Mouse (Mus musculus) adrenal gland, adult 8-10 months (tissue): ENCODE results near the gene Stub1. TPM values are rescaled to one million over a fixed set of nuclear protein-coding genes. Genes with fewer than 3 reads are reported as not detected.
A peak's percentile ranks its signal among the peaks of the same experiment; 100 is the strongest.

ENCODE experiments used
- DNase-seq: peaks from one replicate; pipeline ENCODE4 v3.0.0; 2022
- total RNA-seq, 4 experiments: library from RNA; stranded (reverse); gene quantifications; 2 replicates each; pipeline ENCODE4 v1.2.4; 2022

Stub1 gene
- total RNA-seq, 4 experiments from 2014 or later: 184 to 246 (median 214) TPM

DNA sequence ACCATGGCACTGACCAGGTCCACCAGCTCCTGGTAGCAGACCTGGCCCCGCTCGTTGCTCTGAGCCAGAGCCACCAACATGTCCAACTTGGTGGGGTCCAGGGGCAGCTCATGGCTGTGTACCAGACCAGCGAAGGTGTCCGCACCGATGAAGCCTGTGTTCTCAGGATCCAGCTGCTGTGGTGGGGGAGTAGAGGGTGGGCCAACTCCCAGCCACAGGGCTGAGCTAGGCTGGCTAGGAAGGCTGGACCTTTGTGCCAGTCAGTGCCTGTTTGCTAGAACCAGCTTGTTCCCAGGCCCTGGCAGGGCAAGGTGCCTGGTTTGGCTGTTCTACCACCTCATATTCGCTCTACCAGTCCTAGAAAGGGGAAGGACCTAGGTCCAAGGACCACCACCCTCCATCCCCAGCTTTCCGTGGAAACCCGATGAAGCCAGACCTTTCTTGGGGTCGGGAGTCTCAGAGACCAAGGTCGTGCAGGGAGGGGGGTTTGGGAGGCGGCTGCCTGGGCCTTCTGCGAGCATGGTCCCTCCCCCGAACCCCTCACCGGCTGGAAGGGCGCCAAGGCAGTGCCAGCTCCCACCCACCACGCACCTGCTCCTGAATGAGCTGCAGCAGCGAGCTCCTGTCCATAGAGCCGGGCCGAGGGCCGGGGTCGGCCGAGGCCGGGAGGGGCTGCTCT, 3.3 kb upstream of the Stub1 start:
- peak; percentile 59 for DNase-seq

DNA sequence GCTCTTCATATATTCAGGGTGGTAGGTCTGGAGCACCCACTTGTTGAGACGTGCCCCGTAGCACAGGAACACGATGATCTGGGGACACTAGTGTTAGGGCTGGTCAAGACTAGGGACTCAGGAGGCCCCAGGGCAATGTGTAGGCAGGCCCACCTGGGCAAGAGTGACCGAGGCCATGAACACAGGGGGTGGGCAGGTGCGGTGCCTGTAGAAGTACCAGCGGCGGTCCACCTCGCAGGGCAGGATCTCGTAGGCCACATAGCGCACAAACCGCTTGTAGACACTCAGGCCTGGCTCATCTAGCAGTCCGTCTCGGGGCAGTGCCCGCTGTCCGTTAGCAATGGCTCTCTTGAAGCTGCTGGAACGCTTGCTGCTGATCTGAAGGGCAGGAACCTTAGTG, 2.6 kb upstream of the Stub1 start:
- no peak for DNase-seq

DNA sequence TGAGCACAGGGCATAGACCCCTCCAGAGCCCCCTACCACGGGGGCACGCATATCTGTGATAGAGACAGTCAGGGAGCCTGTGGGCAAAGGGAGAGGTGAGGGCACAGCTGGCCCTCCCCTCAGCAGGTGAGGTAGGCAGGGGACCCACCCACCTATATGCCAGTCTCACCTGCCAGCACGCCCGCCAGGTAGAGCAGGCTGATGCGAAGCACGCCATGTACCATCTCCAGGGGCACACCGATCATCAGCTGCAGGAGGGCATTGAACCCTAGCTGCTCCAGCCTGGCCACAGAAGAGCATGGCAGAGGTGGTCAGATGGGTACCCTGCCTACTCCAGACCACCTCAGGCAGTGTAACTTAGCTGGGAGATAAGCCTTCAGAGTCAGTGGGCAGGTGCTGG, 2.1 kb upstream of the Stub1 start:
- DNase-seq: no peak

DNA sequence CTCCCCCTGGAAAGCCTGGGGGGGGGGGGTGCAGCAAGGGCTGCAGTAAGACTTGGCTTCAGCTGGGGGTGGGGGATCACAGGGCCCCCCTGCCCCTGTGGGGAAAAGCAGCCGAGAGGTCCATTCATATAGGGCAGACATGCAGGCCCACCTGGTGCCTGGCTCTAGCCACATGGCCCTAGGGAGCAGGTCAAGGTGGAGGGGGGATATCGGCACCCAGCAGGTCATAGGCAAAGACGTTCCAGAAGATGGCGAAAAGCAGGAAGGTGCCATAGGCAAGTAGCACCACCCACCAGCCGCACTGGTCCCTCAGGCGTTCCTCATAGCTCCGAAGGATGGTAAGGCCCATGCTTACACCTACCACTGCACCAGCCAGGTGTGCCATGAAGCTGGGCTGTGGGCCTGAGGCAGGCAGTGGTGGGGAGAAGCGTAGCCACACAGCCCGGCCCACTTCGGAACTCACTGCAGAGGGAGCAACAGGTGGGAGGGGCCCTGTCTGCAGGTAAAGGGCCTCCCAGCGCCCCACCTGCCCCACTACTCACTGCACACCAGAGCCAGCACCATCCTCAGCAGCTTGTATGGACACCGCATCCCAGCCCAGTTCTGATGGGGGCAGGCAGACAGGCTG, 1.5 kb upstream of the Stub1 start:
- no peak for DNase-seq

DNA sequence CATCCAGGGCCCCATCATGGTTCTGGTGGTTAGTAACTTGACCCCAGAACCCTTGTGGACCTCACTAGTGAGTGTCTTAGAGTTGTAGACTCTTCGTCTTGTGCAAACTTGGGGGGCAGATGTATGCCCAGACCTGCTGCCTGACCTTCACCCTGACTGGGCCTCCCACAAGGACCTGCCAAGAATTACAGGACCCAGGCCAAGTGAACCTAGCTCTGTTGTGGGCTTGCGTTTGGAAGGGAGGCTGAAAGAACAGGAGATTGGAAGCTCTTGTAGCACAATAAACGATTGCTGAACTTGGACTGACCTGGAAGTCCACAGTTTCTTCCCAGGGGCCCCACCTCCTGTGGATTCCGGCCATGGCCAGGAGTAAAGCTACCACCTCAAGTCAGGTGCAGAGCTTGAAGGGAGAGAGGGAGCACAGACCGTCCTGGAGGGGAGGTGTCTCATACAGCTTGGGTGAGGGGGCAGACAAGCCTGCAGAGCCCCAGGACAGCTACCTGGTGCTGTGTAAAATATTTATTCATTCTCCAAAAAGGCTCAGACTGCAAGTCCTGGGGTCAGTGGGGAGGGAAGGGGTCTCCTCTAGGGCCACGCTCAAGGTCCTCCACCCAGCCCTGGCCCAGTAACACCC, 874 bp upstream of the Stub1 start:
- no peak for DNase-seq

DNA sequence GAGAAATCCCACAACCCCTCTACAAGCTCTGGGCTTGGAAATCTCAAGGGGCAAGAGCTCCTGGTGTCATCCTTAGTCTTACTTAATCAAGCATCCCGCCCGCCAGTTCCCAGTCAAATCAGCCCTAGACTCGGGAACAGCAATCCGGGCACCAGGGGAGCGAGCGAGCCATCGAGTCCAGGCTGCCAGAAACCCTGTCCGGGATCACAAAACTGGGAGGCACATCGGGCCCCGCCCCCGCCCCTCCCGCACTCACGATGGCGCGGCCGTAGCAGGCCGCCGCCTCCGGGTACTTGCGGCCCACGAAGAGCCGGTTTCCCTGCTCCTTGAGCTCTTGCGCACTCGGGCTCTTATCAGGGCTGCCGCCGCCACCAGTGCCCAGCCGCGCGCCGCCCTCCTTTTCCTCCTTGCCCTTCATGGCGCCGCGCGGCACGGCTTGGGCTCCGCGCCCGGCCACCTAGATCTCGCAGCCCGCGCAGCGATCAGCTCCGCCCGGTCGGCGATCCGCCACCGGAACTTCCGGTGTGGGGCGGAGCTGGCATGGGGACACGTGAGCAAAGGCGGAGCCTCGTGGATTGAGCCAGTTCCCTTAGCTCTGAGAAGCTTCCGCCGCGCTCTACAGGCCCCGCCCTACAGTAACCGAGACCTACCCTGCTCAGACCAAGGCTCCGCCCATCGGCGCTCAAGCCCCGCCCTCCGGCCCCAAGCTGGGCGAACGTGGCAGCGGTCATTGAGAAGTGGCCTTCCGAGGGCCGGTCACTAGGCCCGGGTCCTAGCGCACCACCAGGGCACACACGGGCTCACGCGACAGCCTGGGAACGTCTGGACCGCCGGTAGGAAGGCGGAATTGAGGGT, 541 bp downstream of the Stub1 start:
- peak; percentile 99 for DNase-seq

DNA sequence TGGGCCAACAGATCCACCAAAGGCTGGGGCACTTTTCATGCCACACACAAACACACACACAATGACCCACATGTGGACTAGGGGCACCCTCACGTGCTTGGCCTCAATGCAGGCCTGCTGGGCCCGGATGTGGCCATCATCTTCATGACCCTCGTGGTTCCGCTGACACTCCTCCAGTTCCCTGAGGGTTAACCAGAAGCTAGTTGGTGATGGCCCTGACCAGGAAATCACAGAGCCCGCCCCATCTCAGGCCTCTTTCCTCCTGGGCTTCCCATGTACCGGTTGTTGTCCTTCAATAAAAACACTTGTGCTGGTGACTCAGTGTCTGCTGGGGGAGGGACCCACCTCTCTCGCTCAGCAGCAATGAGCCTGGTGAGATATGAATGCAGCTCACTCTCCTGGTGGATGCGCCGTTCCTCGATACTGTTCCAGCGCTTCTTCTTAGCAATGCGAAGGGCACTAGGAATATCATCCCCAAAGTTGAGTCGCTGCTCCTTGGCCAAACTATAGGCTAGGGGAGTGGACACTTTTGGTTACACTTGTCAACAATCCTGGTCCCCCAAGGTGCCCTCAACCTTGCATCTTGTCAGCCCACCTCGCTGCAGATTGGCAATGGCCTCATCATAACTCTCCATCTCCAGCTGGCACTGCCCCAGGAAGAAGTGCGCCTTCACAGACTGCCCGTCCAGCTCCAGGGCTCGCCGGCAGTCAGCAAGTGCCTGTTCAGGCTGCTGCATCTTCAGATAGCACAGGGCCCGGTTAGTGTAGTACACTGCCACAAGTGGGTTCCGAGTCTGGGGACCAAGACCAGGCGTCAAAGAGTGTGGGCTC, 1.5 kb downstream of the Stub1 start:
- peak; percentile 81 for DNase-seq

DNA sequence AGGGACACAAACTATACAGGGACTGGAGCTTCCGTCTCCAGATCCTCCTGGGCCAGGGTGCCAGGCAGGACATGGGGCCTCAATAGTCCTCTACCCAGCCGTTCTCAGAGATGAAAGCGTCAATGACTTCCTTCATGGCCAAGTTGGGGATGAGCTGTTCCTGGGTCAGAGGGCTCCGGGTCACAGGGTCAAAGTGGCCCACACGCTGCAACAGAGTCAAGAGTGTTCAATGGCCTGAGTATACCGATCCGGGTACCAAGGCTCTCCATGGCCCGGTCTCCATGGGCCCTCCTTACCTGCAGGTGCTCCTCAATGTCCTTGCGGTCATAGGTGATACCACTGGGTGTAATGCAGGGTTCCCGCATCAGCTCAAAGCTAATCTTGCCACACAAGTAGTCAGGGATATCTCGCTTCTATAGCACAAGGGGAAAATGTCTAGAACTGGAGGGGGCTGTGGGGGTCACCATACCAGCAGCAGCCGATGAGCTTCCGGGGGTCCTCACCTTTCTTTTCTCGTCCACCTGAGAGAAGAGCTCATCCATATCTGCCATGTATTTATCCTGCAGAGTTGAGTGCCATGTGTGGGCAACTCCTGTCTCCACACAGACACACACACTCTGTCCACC, 2.3 kb downstream of the Stub1 start:
- no peak for DNase-seq

DNA sequence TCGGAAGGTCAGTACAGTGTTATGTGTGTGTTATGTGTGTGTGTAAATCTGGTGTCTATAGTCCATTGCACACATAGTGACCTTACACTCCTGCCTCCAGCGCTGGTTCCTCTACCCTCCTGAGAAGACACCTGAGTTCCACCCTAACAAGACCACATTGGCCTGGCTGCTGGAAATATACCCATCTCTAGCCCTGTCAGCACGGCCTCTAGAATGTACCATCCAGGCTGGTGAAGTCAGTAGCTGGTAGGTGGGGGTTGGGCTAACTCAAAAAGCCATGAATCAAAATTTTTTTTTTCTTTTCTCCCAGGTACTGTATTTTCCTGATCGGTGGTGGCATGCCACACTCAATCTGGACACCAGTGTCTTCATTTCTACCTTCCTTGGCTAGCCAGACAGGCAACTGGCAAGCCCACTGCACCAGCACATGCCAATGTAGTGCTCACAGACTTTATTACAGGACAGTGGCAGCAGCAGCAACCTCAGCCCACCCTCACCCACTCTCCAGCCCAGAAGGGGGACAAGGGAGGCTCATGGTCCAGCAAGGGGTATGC, 2.9 kb downstream of the Stub1 start:
- DNase-seq: no peak

DNA sequence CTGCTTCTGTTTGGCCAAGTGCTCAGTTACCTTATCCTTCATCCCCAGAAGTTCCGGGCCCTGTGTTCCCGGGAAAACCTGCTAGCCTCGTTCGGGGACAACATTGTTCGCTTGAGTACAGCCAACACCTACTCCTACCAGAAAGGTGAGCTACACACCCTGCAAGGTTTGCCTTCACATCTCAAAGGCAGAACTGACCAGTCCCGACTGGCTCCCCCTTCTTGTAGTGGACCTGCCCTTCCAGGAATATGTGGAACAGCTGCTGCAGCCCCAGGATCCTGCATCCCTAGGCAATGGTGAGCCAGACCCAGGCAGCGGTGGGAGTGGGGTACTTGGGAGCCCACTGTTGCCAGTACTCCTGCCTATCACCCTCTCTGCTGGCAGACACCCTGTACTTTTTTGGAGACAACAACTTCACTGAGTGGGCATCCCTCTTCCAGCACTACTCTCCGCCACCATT, 3.6 kb downstream of the Stub1 start:
- DNase-seq: no peak

DNA sequence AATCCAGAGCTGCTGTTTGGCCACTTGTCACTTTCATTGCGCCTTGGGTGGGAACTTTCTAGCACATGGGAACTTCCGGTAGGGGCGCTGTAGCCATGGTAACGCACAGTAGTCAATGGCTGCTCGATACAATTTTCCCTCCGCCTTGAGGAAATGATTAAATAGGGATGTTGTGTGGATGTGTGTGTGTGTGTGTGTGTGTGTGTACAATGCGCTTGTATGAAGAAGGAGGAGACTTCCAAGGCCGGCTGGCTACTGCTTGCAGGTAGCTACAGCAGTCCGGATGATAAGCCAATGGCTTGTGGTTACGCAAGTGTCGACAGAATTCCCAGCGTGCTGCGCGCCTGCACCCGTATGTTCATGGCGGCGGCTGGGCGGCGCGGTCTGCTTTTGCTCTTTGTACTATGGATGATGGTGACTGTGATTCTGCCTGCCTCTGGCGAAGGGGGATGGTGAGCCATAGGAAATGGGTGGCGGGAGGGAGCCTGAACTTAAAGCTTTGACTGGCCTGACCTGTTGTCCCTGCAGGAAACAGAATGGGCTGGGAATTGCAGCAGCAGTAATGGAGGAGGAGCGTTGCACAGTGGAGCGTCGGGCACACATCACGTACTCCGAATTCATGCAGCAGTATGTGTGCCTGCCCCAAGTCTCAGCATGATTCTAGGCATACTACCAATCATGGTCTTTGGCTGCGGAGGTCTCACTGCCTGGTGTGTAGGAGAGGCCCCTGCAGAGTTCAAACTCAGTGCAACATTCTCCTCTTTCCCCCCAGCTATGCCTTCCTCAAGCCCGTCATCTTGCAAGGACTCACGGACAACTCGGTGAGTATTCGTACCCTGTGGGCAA, 4.3 kb downstream of the Stub1 start, which contains the start of gene Jmjd8:
Gene Jmjd8 (plus strand): TSS at position 156 of the 846 bp plus-strand sequence.
- peak; percentile 72 for DNase-seq

DNA sequence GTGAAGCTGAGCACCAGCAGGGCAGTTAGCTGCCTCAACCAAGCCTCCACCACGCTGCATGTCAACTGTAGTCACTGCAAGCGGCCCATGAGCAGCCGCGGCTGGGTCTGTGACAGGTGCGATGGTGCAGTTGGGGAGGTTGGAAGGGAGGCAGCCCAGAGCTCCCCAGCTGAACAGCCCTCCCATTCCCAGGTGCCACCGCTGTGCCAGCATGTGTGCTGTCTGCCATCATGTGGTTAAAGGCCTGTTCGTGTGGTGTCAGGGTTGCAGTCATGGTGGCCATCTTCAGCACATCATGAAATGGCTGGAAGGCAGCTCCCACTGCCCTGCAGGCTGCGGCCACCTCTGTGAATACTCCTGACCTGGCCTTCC, 5.0 kb downstream of the Stub1 start:
- no peak for DNase-seq

DNA sequence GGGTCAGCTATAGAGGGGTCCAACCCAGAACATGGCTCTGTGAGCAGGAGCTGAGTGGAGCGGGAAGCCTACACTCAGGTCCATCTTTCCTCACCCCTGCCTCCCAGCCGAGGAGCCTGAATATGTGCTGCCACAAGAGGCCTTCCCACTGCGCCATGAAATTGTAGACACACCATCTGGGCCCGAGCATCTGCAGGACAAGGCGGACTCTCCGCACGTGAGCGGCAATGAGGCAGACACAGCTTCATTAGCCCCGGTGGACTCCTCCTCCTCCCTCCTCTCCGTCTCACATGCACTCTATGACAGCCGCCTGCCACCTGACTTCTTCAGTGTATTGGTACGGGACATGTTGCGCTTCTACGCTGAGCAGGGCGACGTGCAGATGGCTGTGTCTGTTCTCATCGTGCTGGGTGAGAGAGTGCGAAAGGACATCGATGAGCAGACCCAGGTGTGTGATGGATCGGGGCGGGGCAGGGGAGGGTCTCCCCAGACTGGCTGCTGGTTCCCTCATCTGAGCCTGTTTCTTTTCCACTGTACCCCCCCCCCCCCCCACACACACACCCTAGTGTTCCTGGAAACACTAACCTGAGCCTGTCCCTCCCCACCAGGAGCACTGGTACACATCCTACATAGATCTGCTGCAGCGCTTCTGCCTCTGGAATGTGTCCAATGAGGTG, 5.5 kb downstream of the Stub1 start:
- no peak for DNase-seq

DNA sequence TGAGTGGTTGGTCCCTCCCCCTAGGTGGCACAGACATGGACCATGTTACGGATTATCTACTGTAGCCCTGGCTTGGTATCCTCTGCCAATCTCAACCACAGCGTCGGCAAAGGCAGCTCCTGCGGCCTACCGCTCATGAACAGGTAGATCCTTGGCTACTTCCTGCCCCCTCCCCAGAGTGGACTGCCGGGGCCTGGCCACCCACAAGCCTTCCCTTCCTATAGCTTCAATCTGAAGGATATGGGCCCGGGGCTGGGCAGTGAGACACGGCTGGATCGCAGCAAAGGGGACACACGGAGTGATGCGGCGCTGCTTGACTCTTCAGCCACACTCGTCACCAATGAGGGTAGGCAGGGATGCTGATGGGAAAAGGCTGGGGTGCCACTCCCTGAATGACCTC, 6.2 kb downstream of the Stub1 start:
- no peak for DNase-seq

DNA sequence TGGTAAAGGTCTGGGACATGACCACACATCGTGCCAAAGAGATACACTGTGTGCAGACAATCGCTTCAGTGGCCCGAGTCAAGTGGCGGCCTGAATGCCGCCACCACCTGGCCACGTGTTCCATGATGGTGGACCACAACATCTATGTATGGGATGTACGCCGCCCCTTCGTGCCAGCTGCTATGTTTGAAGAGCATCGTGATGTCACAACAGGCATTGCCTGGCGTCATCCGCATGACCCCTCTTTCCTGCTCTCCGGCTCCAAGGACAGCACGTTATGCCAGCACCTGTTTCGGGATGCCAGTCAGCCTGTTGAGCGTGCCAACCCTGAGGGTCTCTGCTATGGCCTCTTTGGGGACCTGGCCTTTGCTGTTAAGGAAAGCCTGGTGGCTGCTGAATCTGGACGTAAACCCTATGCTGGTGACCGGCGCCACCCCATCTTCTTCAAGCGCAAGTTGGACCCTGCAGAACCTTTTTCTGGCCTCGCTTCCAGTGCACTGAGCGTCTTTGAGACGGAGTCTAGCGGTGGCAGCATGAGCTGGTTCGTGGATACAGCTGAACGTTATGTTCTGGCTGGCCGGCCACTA, 7.1 kb downstream of the Stub1 start:
- DNase-seq: no peak

DNA sequence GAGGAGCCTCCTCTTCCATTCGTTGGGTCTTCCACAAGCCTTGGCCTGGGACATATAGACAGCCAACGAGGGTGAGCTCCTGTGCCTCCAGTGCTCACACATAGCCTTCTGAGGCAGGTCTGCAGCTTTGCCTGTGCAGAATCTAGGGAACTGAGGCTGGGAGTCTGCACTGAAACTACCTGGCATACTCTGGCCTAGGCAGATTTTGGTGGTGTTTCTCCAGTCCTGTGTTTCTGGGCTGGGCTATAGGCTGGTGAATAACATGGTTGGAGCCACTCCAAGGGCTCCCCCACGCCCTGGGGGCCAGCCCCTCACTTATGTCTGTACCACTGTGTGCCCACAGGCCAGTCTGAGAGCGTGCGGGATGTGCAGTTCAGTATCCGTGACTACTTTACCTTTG, 7.9 kb downstream of the Stub1 start:
- DNase-seq: no peak

DNA sequence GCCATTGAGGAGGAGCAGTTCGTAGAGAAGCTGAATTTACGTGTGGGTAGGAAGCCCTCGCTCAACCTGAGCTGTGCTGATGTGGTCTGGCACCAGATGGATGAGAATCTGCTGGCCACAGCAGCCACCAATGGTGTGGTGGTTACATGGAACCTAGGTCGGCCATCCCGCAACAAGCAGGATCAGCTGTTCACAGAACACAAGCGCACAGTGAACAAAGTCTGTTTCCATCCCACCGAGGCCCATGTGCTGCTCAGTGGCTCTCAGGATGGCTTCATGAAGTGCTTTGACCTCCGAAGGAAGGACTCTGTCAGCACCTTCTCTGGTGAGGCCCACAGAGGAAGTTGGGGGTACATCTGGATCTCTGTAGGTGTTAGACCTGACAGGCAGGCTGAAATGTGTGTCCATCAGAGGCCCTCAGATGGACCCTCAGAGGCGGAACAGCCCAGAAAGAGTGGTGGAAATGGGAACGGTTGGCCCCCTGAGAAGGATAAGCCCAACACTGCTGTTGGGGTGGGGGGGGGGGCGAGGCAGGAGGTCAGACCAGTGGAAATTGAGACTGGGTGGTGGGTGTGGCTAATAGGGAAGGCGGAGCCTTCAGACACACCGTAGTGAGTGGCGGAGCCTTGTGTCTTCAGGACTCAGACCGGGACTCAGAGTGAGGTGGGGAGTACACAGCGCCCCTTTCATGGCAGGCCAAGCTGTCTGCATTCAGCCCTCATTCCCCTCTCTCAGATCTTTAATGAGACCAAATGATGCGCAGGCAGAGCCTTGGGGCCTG, 8.7 kb downstream of the Stub1 start:
- no peak for DNase-seq

DNA sequence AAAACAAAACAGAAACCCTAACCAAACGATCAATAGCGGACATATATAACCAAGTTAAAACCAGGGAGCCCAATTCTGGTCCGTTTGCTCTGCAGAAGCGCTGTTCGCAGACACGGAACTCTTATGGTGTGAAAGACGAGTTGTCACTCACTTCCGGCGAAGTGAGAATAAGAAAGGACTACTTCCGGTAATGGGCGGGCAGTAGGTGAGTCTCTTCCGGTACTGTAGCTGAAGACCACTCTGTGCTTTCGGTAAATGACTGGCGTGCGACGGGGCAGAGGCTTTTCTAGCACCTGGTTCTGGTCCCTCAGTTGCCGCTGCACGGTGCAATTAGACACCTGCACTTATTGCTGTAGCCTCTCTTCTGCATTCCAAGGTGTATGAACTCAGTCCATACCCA, 9.8 kb downstream of the Stub1 start, which contains the start of gene Wdr24:
Gene Wdr24 (plus strand): TSS at position 176 of the 400 bp plus-strand sequence.
- peak; percentile 65 for DNase-seq
